In the genomic region with DNA sequence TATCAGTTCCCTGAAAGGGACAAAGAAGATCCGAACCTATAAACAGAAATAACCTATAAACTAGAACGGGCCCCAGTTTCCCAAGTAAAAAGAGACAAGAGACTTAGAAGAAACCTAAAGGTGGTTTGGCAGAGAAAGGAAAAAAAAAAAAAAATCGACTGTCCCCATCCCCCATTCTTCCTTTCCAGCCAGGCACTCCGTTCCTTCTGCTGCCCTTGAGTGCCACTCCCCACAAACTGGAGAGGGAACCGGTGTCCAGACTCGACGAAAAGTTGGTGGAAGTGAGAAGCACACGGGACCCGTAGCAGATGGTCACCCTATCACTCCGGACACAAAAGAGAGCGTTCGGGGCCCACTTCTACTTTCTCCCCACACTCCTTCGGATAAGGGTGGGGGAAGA, we compare ENCODE assay signal across 7 mouse cellular contexts. TPM values are rescaled to one million over a fixed set of nuclear protein-coding genes. Genes with fewer than 3 reads are reported as not detected.
DNase-seq lines count a peak whose midpoint lies in the region; ATAC-seq and TF ChIP-seq lines count a peak whose summit lies in the region.

No protein-coding gene starts in this region.

- H3K4me2 ChIP-seq in forebrain, embryonic 11.5 days (ENCODE audit: low read depth, low read length, severe bottlenecking), result peak overlapping the region; percentile 88
- H3K4me2 ChIP-seq in liver, embryonic 12.5 days, result peak overlapping the region; percentile 88
- peak overlapping the region; percentile 87 for H3K4me2 ChIP-seq in neural tube, embryonic 14.5 days (ENCODE audit: low read depth, low read length)

- no peaks in the 10 kb centered on the region; the same call in 1 of the 2 replicates for H3K27me3 ChIP-seq in thymus, adult 2 months (ENCODE audit: control insufficient read depth, insufficient read depth, low read length)
- no peaks in the 10 kb centered on the region for H3K27me3 ChIP-seq in forebrain, embryonic 11.5 days (ENCODE audit: control insufficient read depth, insufficient read depth, low read length)
- peaks cover 30% of the 10 kb centered on the region for H3K27me3 ChIP-seq in liver, embryonic 12.5 days (replicated peaks)
- H3K27me3 ChIP-seq in neural tube, embryonic 14.5 days (ENCODE audit: control insufficient read depth, insufficient read depth, low read length), result no peaks in the 10 kb centered on the region

- H3K9ac ChIP-seq in forebrain, embryonic 11.5 days (ENCODE audit: low read length), result peak overlapping the region; percentile 94
- peak overlapping the region; percentile 86 for H3K9ac ChIP-seq in liver, embryonic 12.5 days
- peak overlapping the region; percentile 95 for H3K9ac ChIP-seq in neural tube, embryonic 14.5 days (replicated peaks; ENCODE audit: low read depth, low read length)

- H3K27ac ChIP-seq in thymus, adult 2 months (ENCODE audit: control insufficient read depth, insufficient read depth, low read length), result no peak overlapping the region
- peak overlapping the region; percentile 92; the same call in 1 of the 2 replicates for H3K27ac ChIP-seq in forebrain, embryonic 11.5 days (ENCODE audit: low read depth, low read length)
- H3K27ac ChIP-seq in liver, embryonic 12.5 days, result no peak overlapping the region
- peak overlapping the region; percentile 87 for H3K27ac ChIP-seq in neural tube, embryonic 14.5 days (ENCODE audit: low read depth, low read length)

- H3K9me3 ChIP-seq in forebrain, embryonic 11.5 days (ENCODE audit: control insufficient read depth, low read length), result peaks cover 10% of the 10 kb centered on the region
- H3K9me3 ChIP-seq in liver, embryonic 12.5 days (replicated peaks), result peaks cover 8% of the 10 kb centered on the region
- H3K9me3 ChIP-seq in neural tube, embryonic 14.5 days (ENCODE audit: control insufficient read depth, low read length), result peaks cover 2% of the 10 kb centered on the region; the same call in 1 of the 2 replicates

- H3K4me3 ChIP-seq in thymus, adult 2 months (ENCODE audit: control insufficient read depth, insufficient read depth, low read length), result peak overlapping the region; percentile 86
- peak overlapping the region; percentile 97 for H3K4me3 ChIP-seq in forebrain, embryonic 11.5 days (ENCODE audit: low read depth, low read length)
- peak overlapping the region; percentile 85 for H3K4me3 ChIP-seq in liver, embryonic 12.5 days
- peak overlapping the region; percentile 98 for H3K4me3 ChIP-seq in neural tube, embryonic 14.5 days (ENCODE audit: low read depth, low read length)

- TF ChIP-seq POLR2A in thymus, adult 2 months (IDR thresholded peaks at IDR 0.05; ENCODE audit: control insufficient read depth, extremely low read depth, insufficient read depth, low read length, poor library complexity), result no peak

- H3K36me3 ChIP-seq in thymus, adult 2 months (ENCODE audit: control insufficient read depth, insufficient read depth, low read length), result no peaks in the 10 kb centered on the region
- peaks cover 11% of the 10 kb centered on the region for H3K36me3 ChIP-seq in forebrain, embryonic 11.5 days (ENCODE audit: control insufficient read depth, insufficient read depth, low read length)
- peaks cover 16% of the 10 kb centered on the region for H3K36me3 ChIP-seq in liver, embryonic 12.5 days
- H3K36me3 ChIP-seq in neural tube, embryonic 14.5 days (ENCODE audit: control insufficient read depth, insufficient read depth, low read length), result no peaks in the 10 kb centered on the region; the same call in 1 of the 2 replicates

- no peak for ATAC-seq in forebrain, embryonic 11.5 days (replicated peaks; ENCODE audit: low FRiP score)
- no peak for ATAC-seq in liver, embryonic 12.5 days
- no peak for ATAC-seq in neural tube, embryonic 14.5 days (ENCODE audit: low read depth)

- 7% methylated on average over 13 of the region's 13 CpGs for WGBS in thymus, adult 2 months
- 7% methylated on average over 13 of the region's 13 CpGs for WGBS in forebrain, embryonic 11.5 days
- WGBS in liver, embryonic 12.5 days (ENCODE audit: insufficient replicate concordance), result 3% methylated on average over 13 of the region's 13 CpGs
- whole genome bisulfite sequencing in neural tube, embryonic 14.5 days, result 5% methylated on average over 13 of the region's 13 CpGs

- no peak for TF ChIP-seq CTCF in thymus, adult 2 months (IDR thresholded peaks at IDR 0.05; ENCODE audit: borderline replicate concordance, control insufficient read depth, extremely low read depth, insufficient read depth, low read length, poor library complexity)

- no peak for DNase-seq in thymus, adult 2 months
- DNase-seq in thymus, postnatal 0 days (ENCODE audit: low spot score), result no peak
- DNase-seq in forebrain, embryonic 11.5 days (ENCODE audit: low spot score), result no peak
- DNase-seq in layer of hippocampus, adult 9-10 months (ENCODE audit: low spot score), result no peak
- DNase-seq in urinary bladder, postnatal 14 days (ENCODE audit: low spot score), result no peak

- H3K4me1 ChIP-seq in thymus, adult 2 months (replicated peaks; ENCODE audit: control insufficient read depth, insufficient read depth, low read length), result peaks cover 13% of the 10 kb centered on the region
- H3K4me1 ChIP-seq in forebrain, embryonic 11.5 days (replicated peaks; ENCODE audit: control insufficient read depth, insufficient read depth, low read length), result peaks cover 12% of the 10 kb centered on the region
- peaks cover 33% of the 10 kb centered on the region for H3K4me1 ChIP-seq in liver, embryonic 12.5 days
- H3K4me1 ChIP-seq in neural tube, embryonic 14.5 days (ENCODE audit: control insufficient read depth, insufficient read depth, low read length), result peaks cover 24% of the 10 kb centered on the region

RNA-seq across cellular contexts. Expression of a gene that starts 5.6 kb away (rescaled TPM):
- 2.5 and 17.0 TPM in 2 replicates for polyA plus RNA-seq in thymus, adult 2 months (2012; rRNA removed)
- polyA plus RNA-seq in thymus, postnatal 0 days (2015; fragmentation: Nextera tagmentation; extraction: Ambion mirVana), result 4.4 TPM in 2 replicates
- polyA plus RNA-seq in forebrain, embryonic 11.5 days (2014; fragmentation: Nextera tagmentation; extraction: Ambion mirVana), result 2,785 and 3,035 TPM in 2 replicates
- 79.0 and 80.8 TPM in 2 replicates for polyA plus RNA-seq in liver, embryonic 12.5 days (2016; fragmentation: Nextera tagmentation; extraction: Ambion mirVana)
- 2,798 and 3,566 TPM in 2 replicates for polyA plus RNA-seq in neural tube, embryonic 14.5 days (2014; fragmentation: Nextera tagmentation; extraction: Ambion mirVana)

RNA-seq across cellular contexts. Expression of a gene that starts 5.6 kb away (rescaled TPM):
- polyA plus RNA-seq in thymus, adult 2 months (2012; rRNA removed), result 28.2 and 35.3 TPM in 2 replicates
- 27.8 and 28.6 TPM in 2 replicates for polyA plus RNA-seq in thymus, postnatal 0 days (2015; fragmentation: Nextera tagmentation; extraction: Ambion mirVana)
- polyA plus RNA-seq in forebrain, embryonic 11.5 days (2014; fragmentation: Nextera tagmentation; extraction: Ambion mirVana), result 111 and 123 TPM in 2 replicates
- polyA plus RNA-seq in liver, embryonic 12.5 days (2016; fragmentation: Nextera tagmentation; extraction: Ambion mirVana), result 12.3 and 13.4 TPM in 2 replicates
- polyA plus RNA-seq in neural tube, embryonic 14.5 days (2014; fragmentation: Nextera tagmentation; extraction: Ambion mirVana), result 244 and 299 TPM in 2 replicates

Comparison
In these comparisons a context has a peak if more than half of its experiments do, and no peak if none do; other contexts are left out.
1. H3K27ac ChIP-seq: peak in forebrain, embryonic 11.5 days (single experiment) and neural tube, embryonic 14.5 days (single experiment); none in thymus, adult 2 months (single experiment) and liver, embryonic 12.5 days (single experiment).
2. RNA of a gene that starts 5.6 kb away (polyA plus RNA-seq): 2,798 to 3,566 TPM in neural tube, embryonic 14.5 days and 2,785 to 3,035 TPM in forebrain, embryonic 11.5 days; 79.0 to 80.8 TPM in liver, embryonic 12.5 days, 2.5 to 17.0 TPM in thymus, adult 2 months and 4.4 TPM in thymus, postnatal 0 days; every median in the first group is over 10 times any median in the second.
3. Peak in every context shown above with its lines, with median percentiles within 50 percentile points of each other: H3K4me3 ChIP-seq, H3K4me2 ChIP-seq and H3K9ac ChIP-seq.